Mouse (Mus musculus) heart, embryonic 16.5 days (tissue): ENCODE results near the gene Shroom3. TPM values are rescaled to one million over a fixed set of nuclear protein-coding genes. Genes with fewer than 3 reads are reported as not detected.
A peak's percentile ranks its signal among the peaks of the same experiment; 100 is the strongest.

Source experiments
- microRNA counts: library from miRNA; unstranded; fragments of <30 nt; microRNA quantifications from one replicate; lab custom pipeline; 2016
- microRNA-seq: library from miRNA; unstranded; fragments of <30 nt; microRNA quantifications from one replicate; pipeline ENCODE4, GENCODE M21; 2017
- polyA plus RNA-seq: library from polyadenylated mRNA; unstranded; fragments of >200 nt; fragmentation: Nextera tagmentation; extraction: Ambion mirVana; gene quantifications from 2 replicates; pipeline ENCODE4 v1.2.1, GENCODE M21; 2015

Shroom3 gene
- polyA plus RNA-seq, 1 experiment from 2014 or later = 11.7 TPM

MicroRNAs encoded within 50 kb of the gene (microRNA counts, 519-probe panel; counts per million panel counts)
- microRNA mmu-miR-1961 (lab: Ali Mortazavi, UCI) = 2,439 counts per million, percentile 56 among the panel's probes with 10 or more counts

Small RNAs within 50 kb of the gene (microRNA-seq; reads per million reads assigned to microRNA genes)
- not detected for gene Mir1961

Other genes with a start within 250 kb of the Shroom3 start
- gene Nup54, start 248.2 kb upstream of the Shroom3 start, polyA plus RNA-seq = 37.2 and 38.8 TPM in 2 replicates
- gene Scarb2, start 176.6 kb upstream of the Shroom3 start, polyA plus RNA-seq = 18.3 and 18.7 TPM in 2 replicates
- 0.56 and 0.72 TPM in 2 replicates for gene Fam47e, start 128.4 kb upstream of the Shroom3 start, polyA plus RNA-seq
- 80.8 and 83.7 TPM in 2 replicates for gene Stbd1, start 80.4 kb upstream of the Shroom3 start, polyA plus RNA-seq
- 0.49 and 0.81 TPM in 2 replicates for gene Ccdc158, start 8.2 kb upstream of the Shroom3 start, polyA plus RNA-seq